Mouse (Mus musculus): ENCODE data around the gene Trio.

GRCm38 (mm10) chr15:28063466-28063865 lies 37.8 kb upstream of the Trio start:
- TF ChIP-seq CTCF (IDR thresholded peaks at IDR 0.05; ENCODE audit: borderline replicate concordance, insufficient read depth, low read length) (no peak), POLR2A (IDR thresholded peaks at IDR 0.05; ENCODE audit: low read depth, low read length) (no peak)

Data from embryonic fibroblast, embryonic 13.5 days (primary cell).